Mouse (Mus musculus) intestine, embryonic 15.5 days (tissue): ENCODE results near the gene Senp1. TPM values are rescaled to one million over a fixed set of nuclear protein-coding genes. Genes with fewer than 3 reads are reported as not detected.

ENCODE experiments used
- ATAC-seq: fragments of 200-750 bp; cut with Nextera tagmentation; 2 replicates; pipeline ENCODE4 v1.8.0; 2017; ENCODE audit warnings: moderate TSS enrichment, moderate library complexity
- H3K27ac ChIP-seq: fragments of 300-500 bp; sonication (generic); 2 replicates; pipeline ENCODE4 v1.5.1; 2015; ENCODE audit warnings: mild to moderate bottlenecking, inconsistent platforms
- H3K27me3 ChIP-seq: fragments of 300-500 bp; sonication (generic); replicated peaks from 2 replicates; pipeline ENCODE4 v1.6.1; 2015; ENCODE audit warnings: inconsistent platforms
- H3K36me3 ChIP-seq: fragments of 300-500 bp; sonication (generic); 2 replicates; pipeline ENCODE4 v1.6.1; 2015; ENCODE audit warnings: inconsistent platforms
- H3K4me1 ChIP-seq: fragments of 300-500 bp; sonication (generic); replicated peaks from 2 replicates; pipeline ENCODE4 v1.6.1; 2015; ENCODE audit warnings: inconsistent platforms
- H3K4me2 ChIP-seq: fragments of 300-500 bp; sonication (generic); replicated peaks from 2 replicates; pipeline ENCODE4 v1.6.1; 2015; ENCODE audit warnings: mild to moderate bottlenecking, inconsistent platforms
- H3K4me3 ChIP-seq: fragments of 300-500 bp; sonication (generic); replicated peaks from 2 replicates; pipeline ENCODE4 v1.5.1; 2015; ENCODE audit warnings: inconsistent platforms
- H3K9ac ChIP-seq: fragments of 300-500 bp; sonication (generic); 2 replicates; pipeline ENCODE4 v1.6.1; 2015; ENCODE audit warnings: inconsistent platforms
- H3K9me3 ChIP-seq: fragments of 300-500 bp; sonication (generic); 2 replicates; pipeline ENCODE4 v1.6.1; 2016; ENCODE audit warnings: inconsistent platforms
- WGBS: fragments of 180-500 bp; shearing (Covaris S2); methylation state at CpG from one replicate; pipeline ENCODE4 v1.1.7; 2015; 5-methylcytosine and 5-hydroxymethylcytosine counted together
- polyA plus RNA-seq: library from polyadenylated mRNA; unstranded; fragments of >200 nt; fragmentation: Nextera tagmentation; extraction: Ambion mirVana; gene quantifications from 2 replicates; pipeline ENCODE4 v1.2.1, GENCODE M21; 2015

The Senp1 gene
- polyA plus RNA-seq, 1 experiment from 2014 or later, result 27.4 TPM

DNA sequence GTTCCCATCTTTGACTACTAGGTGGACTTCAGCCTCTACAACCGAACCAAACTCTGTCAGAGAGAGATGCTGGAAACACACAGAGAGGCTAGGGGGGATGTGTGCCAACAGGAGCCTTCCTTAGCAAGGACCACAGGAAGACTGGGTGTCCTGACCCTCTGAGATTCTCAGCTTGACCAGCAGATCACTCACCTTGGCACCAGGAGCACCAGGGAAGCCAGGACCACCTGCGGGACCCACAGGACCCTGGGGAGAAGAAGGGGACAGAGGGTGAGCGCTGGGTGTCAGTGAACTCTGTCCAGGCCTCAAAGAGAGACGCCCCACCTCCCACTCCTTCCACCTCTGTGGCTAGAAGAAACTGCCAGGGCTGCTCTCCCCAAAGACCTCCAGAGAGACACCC is 102.8 kb downstream of the Senp1 start:
- H3K27ac ChIP-seq, result no peak overlapping the region
- H3K4me2 ChIP-seq, result no peak overlapping the region
- no peak overlapping the region for H3K9ac ChIP-seq
- ATAC-seq, result no peak
- no peaks in the 10 kb centered on the region for H3K9me3 ChIP-seq
- no peaks in the 10 kb centered on the region for H3K36me3 ChIP-seq
- WGBS, result 42% methylated on average over 4 of the region's 4 CpGs
- no peaks in the 10 kb centered on the region; the same call in 1 of the 2 replicates for H3K27me3 ChIP-seq
- H3K4me1 ChIP-seq, result peaks cover 15% of the 10 kb centered on the region
- H3K4me3 ChIP-seq, result no peak overlapping the region

DNA sequence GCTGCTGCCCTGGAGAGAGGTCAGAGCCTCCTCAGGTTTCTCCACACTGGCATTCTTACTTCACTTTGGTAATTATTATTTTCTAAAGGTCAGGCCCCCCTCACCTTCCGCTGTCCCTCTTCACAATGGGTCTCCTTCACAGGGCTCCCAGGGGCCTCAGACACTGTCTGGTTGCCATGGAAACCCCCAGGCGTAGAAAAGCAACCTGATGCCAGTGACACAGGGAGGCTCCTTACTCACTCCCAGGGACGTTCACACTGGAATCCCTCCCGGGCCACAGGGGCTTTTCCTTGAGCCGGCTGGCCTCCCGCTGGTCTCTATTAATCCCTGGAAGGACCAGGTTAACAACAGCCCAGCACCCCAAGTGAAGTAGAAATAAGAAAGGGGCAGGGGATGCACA is 103.4 kb downstream of the Senp1 start:
- no peak overlapping the region for H3K27ac ChIP-seq
- no peaks in the 10 kb centered on the region for H3K27me3 ChIP-seq
- H3K4me1 ChIP-seq, result peaks cover 15% of the 10 kb centered on the region
- H3K4me2 ChIP-seq, result no peak overlapping the region
- no peaks in the 10 kb centered on the region for H3K9me3 ChIP-seq
- H3K9ac ChIP-seq, result no peak overlapping the region
- H3K36me3 ChIP-seq, result no peaks in the 10 kb centered on the region
- H3K4me3 ChIP-seq, result no peak overlapping the region
- ATAC-seq, result no peak
- WGBS, result 5% methylated on average over 6 of the region's 6 CpGs

DNA sequence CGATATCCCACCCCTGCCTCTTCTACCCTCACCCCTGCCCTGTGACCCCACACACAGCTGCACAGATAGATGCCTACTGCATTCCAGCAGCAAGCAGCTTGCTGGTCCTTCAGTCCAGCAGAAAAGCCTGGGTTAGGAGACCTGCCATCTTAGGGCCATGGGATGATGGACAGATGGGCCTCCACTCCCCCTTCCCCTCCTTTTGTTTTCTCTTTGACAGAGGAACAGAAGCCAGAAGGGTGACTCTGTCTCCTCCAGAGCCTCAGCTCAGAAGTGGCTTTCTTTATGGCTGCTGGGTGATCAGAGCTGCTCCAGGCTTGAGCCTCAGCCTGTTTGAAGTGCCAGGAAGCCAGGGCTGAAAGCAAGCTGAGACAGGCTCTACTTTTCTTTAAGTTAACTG is 104.0 kb downstream of the Senp1 start:
- Histone ChIP-seq H3K27me3 (no peaks in the 10 kb centered on the region), H3K9me3 (no peaks in the 10 kb centered on the region), H3K27ac (no peak overlapping the region), H3K36me3 (no peaks in the 10 kb centered on the region), H3K4me1 (peaks cover 15% of the 10 kb centered on the region), H3K4me3 (no peak overlapping the region), H3K9ac (no peak overlapping the region), H3K4me2 (no peak overlapping the region)
- WGBS, result 57% methylated on average over 1 of the region's 1 CpGs
- ATAC-seq, result no peak

Other genes with a start within 250 kb of the Senp1 start
- gene Hdac7, start 249.2 kb downstream of the Senp1 start, polyA plus RNA-seq, result 18.0 and 20.6 TPM in 2 replicates
- 1.5 and 2.2 TPM in 2 replicates for gene Vdr, start 183.1 kb downstream of the Senp1 start, polyA plus RNA-seq
- 39.3 and 44.4 TPM in 2 replicates for gene Tmem106c, start 129.5 kb downstream of the Senp1 start, polyA plus RNA-seq
- 2.0 and 2.7 TPM in 2 replicates for gene Col2a1, start 89.0 kb downstream of the Senp1 start, polyA plus RNA-seq
- gene Pfkm, start 1.2 kb downstream of the Senp1 start, polyA plus RNA-seq, result 27.9 and 28.4 TPM in 2 replicates
- 46.6 and 49.5 TPM in 2 replicates for gene Asb8, start 71.9 kb upstream of the Senp1 start, polyA plus RNA-seq
- gene Ccdc184, start 73.4 kb upstream of the Senp1 start, polyA plus RNA-seq, result 1.6 and 1.7 TPM in 2 replicates
- not detected in 2 replicates for gene Olfr288, start 101.8 kb upstream of the Senp1 start, polyA plus RNA-seq
- gene Gm44579, start 127.2 kb upstream of the Senp1 start, polyA plus RNA-seq, result not detected in 2 replicates
- gene Olfr287, start 127.3 kb upstream of the Senp1 start, polyA plus RNA-seq, result not detected in 2 replicates
- gene Olfr286, start 140.7 kb upstream of the Senp1 start, polyA plus RNA-seq, result not detected in 2 replicates
- not detected in 2 replicates for gene H1fnt, start 163.5 kb upstream of the Senp1 start, polyA plus RNA-seq
- gene Zfp641, start 202.4 kb upstream of the Senp1 start, polyA plus RNA-seq, result 0.21 and 0.36 TPM in 2 replicates
- gene Olfr285, start 223.6 kb upstream of the Senp1 start, polyA plus RNA-seq, result not detected in 2 replicates
- gene Olfr284, start 247.2 kb upstream of the Senp1 start, polyA plus RNA-seq, result not detected in 2 replicates